Mouse (Mus musculus): ENCODE measurements around the gene Fuom. TPM values are rescaled to one million over a fixed set of nuclear protein-coding genes. Genes with fewer than 3 reads are reported as not detected.

Fuom gene
- polyA plus RNA-seq, 1 experiment from 2014 or later, result 80.9 TPM

- Histone ChIP-seq H3K36me3 (peaks cover 37% of the 10 kb centered on the region), H3K4me3 (no peak overlapping the region), H3K27me3 (replicated peaks) (no peaks in the 10 kb centered on the region), H3K27ac (replicated peaks) (no peak overlapping the region), H3K4me1 (peaks cover 16% of the 10 kb centered on the region), H3K9ac (no peak overlapping the region), H3K4me2 (no peak overlapping the region), H3K9me3 (no peaks in the 10 kb centered on the region)
- no peak for ATAC-seq (ENCODE audit: extremely low read depth, insufficient number of reproducible peaks, low FRiP score, low TSS enrichment)
Observed at GRCm38 (mm10) chr7:140096055-140096454, 6.2 kb downstream of the Fuom start.

GRCm38 (mm10) chr7:140095556-140095955 lies 6.7 kb downstream of the Fuom start:
- no peak overlapping the region for H3K27ac ChIP-seq (replicated peaks)
- WGBS, result 35% methylated on average over 1 of the region's 1 CpGs

GRCm38 (mm10) chr7:140094954-140095353 lies 7.3 kb downstream of the Fuom start:
- H3K4me3 ChIP-seq, result no peak overlapping the region
- no peaks in the 10 kb centered on the region for H3K27me3 ChIP-seq (replicated peaks)
- H3K9ac ChIP-seq, result peak overlapping the region; percentile 45; the same call in 1 of the 2 replicates
- no peak for ATAC-seq (ENCODE audit: extremely low read depth, insufficient number of reproducible peaks, low FRiP score, low TSS enrichment)
- H3K36me3 ChIP-seq, result peaks cover 28% of the 10 kb centered on the region
- WGBS, result 36% methylated on average over 5 of the region's 5 CpGs
- no peak overlapping the region for H3K27ac ChIP-seq (replicated peaks)
- peak overlapping the region; percentile 11; the same call in 1 of the 2 replicates for H3K4me2 ChIP-seq
- H3K4me1 ChIP-seq, result peaks cover 12% of the 10 kb centered on the region
- no peaks in the 10 kb centered on the region for H3K9me3 ChIP-seq

More at GRCm38 (mm10) chr7:140095556-140095955, 6.7 kb downstream of the Fuom start:
- H3K27me3 ChIP-seq (replicated peaks), result no peaks in the 10 kb centered on the region
- H3K4me2 ChIP-seq, result no peak overlapping the region
- H3K9ac ChIP-seq, result no peak overlapping the region
- no peak overlapping the region for H3K4me3 ChIP-seq
- peaks cover 33% of the 10 kb centered on the region for H3K36me3 ChIP-seq
- no peaks in the 10 kb centered on the region for H3K9me3 ChIP-seq
- H3K4me1 ChIP-seq, result peaks cover 12% of the 10 kb centered on the region
- no peak for ATAC-seq (ENCODE audit: extremely low read depth, insufficient number of reproducible peaks, low FRiP score, low TSS enrichment)

- WGBS, result 59% methylated on average over 5 of the region's 5 CpGs
- H3K36me3 ChIP-seq, result peaks cover 10% of the 10 kb centered on the region
Observed at GRCm38 (mm10) chr7:140092924-140093528, 9.2 kb downstream of the Fuom start, which contains the start of gene Prap1. Gene Prap1 (plus strand): TSS chr7:140093395.

GRCm38 (mm10) chr7:140090601-140091000 lies 11.6 kb downstream of the Fuom start:
- Histone ChIP-seq H3K9ac (no peak overlapping the region), H3K4me1 (peaks cover 12% of the 10 kb centered on the region), H3K27ac (replicated peaks) (no peak overlapping the region), H3K27me3 (replicated peaks) (peaks cover 3% of the 10 kb centered on the region; the same call in 1 of the 2 replicates), H3K36me3 (no peaks in the 10 kb centered on the region), H3K4me3 (no peak overlapping the region), H3K9me3 (no peaks in the 10 kb centered on the region), H3K4me2 (no peak overlapping the region)
- no peak for ATAC-seq (ENCODE audit: extremely low read depth, insufficient number of reproducible peaks, low FRiP score, low TSS enrichment)
- 78% methylated on average over 10 of the region's 10 CpGs for WGBS

More at GRCm38 (mm10) chr7:140092924-140093528, 9.2 kb downstream of the Fuom start, which contains the start of gene Prap1:
- H3K27ac ChIP-seq (replicated peaks), result no peak within 1 kb of the TSS
- no peak within 1 kb of the TSS for H3K9ac ChIP-seq
- peaks cover 3% of the 10 kb centered on the region; the same call in 1 of the 2 replicates for H3K27me3 ChIP-seq (replicated peaks)
- no peak within 1 kb of the TSS for H3K4me3 ChIP-seq
- no peaks in the 10 kb centered on the region for H3K9me3 ChIP-seq
- ATAC-seq (ENCODE audit: extremely low read depth, insufficient number of reproducible peaks, low FRiP score, low TSS enrichment), result no peak
- peaks cover 12% of the 10 kb centered on the region for H3K4me1 ChIP-seq
- no peak within 1 kb of the TSS for H3K4me2 ChIP-seq

- no peak within 1 kb of the TSS for H3K4me2 ChIP-seq
- no peaks in the 10 kb centered on the region for H3K36me3 ChIP-seq
- H3K9ac ChIP-seq, result no peak within 1 kb of the TSS
- peaks cover 71% of the 10 kb centered on the region for H3K27me3 ChIP-seq (replicated peaks)
- H3K27ac ChIP-seq (replicated peaks), result no peak within 1 kb of the TSS
- peaks cover 5% of the 10 kb centered on the region; the same call in 1 of the 2 replicates for H3K4me1 ChIP-seq
- 7% methylated on average over 18 of the region's 18 CpGs for WGBS
- no peaks in the 10 kb centered on the region for H3K9me3 ChIP-seq
- no peak within 1 kb of the TSS for H3K4me3 ChIP-seq
- ATAC-seq (ENCODE audit: extremely low read depth, insufficient number of reproducible peaks, low FRiP score, low TSS enrichment), result no peak
Observed at GRCm38 (mm10) chr7:140082242-140082678, 20.0 kb downstream of the Fuom start, which contains the start of gene Caly. Gene Caly (minus strand): TSS chr7:140082548.

GRCm38 (mm10) chr7:140081408-140082241 lies 20.6 kb downstream of the Fuom start:
- Histone ChIP-seq H3K27ac (replicated peaks) (no peak overlapping the region), H3K9ac (no peak overlapping the region), H3K4me3 (no peak overlapping the region), H3K4me1 (peaks cover 5% of the 10 kb centered on the region; the same call in 1 of the 2 replicates), H3K9me3 (no peaks in the 10 kb centered on the region), H3K36me3 (no peaks in the 10 kb centered on the region), H3K4me2 (no peak overlapping the region), H3K27me3 (replicated peaks) (peaks cover 74% of the 10 kb centered on the region)
- no peak for ATAC-seq (ENCODE audit: extremely low read depth, insufficient number of reproducible peaks, low FRiP score, low TSS enrichment)
- WGBS, result 22% methylated on average over 20 of the region's 20 CpGs

- Histone ChIP-seq H3K4me2 (peak overlapping the region; percentile 58), H3K27me3 (replicated peaks) (peaks cover 75% of the 10 kb centered on the region), H3K36me3 (no peaks in the 10 kb centered on the region), H3K4me3 (peak overlapping the region; percentile 38), H3K9ac (no peak overlapping the region), H3K9me3 (no peaks in the 10 kb centered on the region), H3K27ac (replicated peaks) (no peak overlapping the region), H3K4me1 (peaks cover 5% of the 10 kb centered on the region; the same call in 1 of the 2 replicates)
- 5% methylated on average over 24 of the region's 24 CpGs for WGBS
- no peak; the same call in 1 of the 2 replicates for ATAC-seq (ENCODE audit: extremely low read depth, insufficient number of reproducible peaks, low FRiP score, low TSS enrichment)
Observed at GRCm38 (mm10) chr7:140080503-140081156, 21.6 kb downstream of the Fuom start.

- Histone ChIP-seq H3K9ac (no peak overlapping the region), H3K4me2 (no peak overlapping the region), H3K4me1 (peaks cover 5% of the 10 kb centered on the region; the same call in 1 of the 2 replicates), H3K27me3 (replicated peaks) (peaks cover 74% of the 10 kb centered on the region), H3K9me3 (no peaks in the 10 kb centered on the region), H3K36me3 (no peaks in the 10 kb centered on the region), H3K27ac (replicated peaks) (no peak overlapping the region), H3K4me3 (no peak overlapping the region)
- WGBS, result 7% methylated on average over 5 of the region's 5 CpGs
- ATAC-seq (ENCODE audit: extremely low read depth, insufficient number of reproducible peaks, low FRiP score, low TSS enrichment), result no peak
Observed at GRCm38 (mm10) chr7:140078711-140079110, 23.5 kb downstream of the Fuom start.

GRCm38 (mm10) chr7:140077698-140078097 lies 24.5 kb downstream of the Fuom start:
- no peak overlapping the region for H3K4me2 ChIP-seq
- H3K9ac ChIP-seq, result no peak overlapping the region
- no peak overlapping the region for H3K27ac ChIP-seq (replicated peaks)
- no peaks in the 10 kb centered on the region for H3K9me3 ChIP-seq
- peaks cover 69% of the 10 kb centered on the region for H3K27me3 ChIP-seq (replicated peaks)
- H3K4me3 ChIP-seq, result no peak overlapping the region
- peaks cover 5% of the 10 kb centered on the region; the same call in 1 of the 2 replicates for H3K4me1 ChIP-seq
- 62% methylated on average over 6 of the region's 6 CpGs for WGBS
- no peak for ATAC-seq (ENCODE audit: extremely low read depth, insufficient number of reproducible peaks, low FRiP score, low TSS enrichment)
- H3K36me3 ChIP-seq, result no peaks in the 10 kb centered on the region

All from heart, embryonic 13.5 days (tissue).